Mouse (Mus musculus) intestine, embryonic 15.5 days (tissue): ENCODE measurements around the gene Olfr482. TPM values are rescaled to one million over a fixed set of nuclear protein-coding genes. Genes with fewer than 3 reads are reported as not detected.

Source experiments
- ATAC-seq: fragments of 200-750 bp; cut with Nextera tagmentation; 2 replicates; pipeline ENCODE4 v1.8.0; 2017; ENCODE audit warnings: moderate TSS enrichment, moderate library complexity
- H3K27ac ChIP-seq: fragments of 300-500 bp; sonication (generic); 2 replicates; pipeline ENCODE4 v1.5.1; 2015; ENCODE audit warnings: mild to moderate bottlenecking, inconsistent platforms
- H3K27me3 ChIP-seq: fragments of 300-500 bp; sonication (generic); replicated peaks from 2 replicates; pipeline ENCODE4 v1.6.1; 2015; ENCODE audit warnings: inconsistent platforms
- H3K36me3 ChIP-seq: fragments of 300-500 bp; sonication (generic); 2 replicates; pipeline ENCODE4 v1.6.1; 2015; ENCODE audit warnings: inconsistent platforms
- H3K4me1 ChIP-seq: fragments of 300-500 bp; sonication (generic); replicated peaks from 2 replicates; pipeline ENCODE4 v1.6.1; 2015; ENCODE audit warnings: inconsistent platforms
- H3K4me2 ChIP-seq: fragments of 300-500 bp; sonication (generic); replicated peaks from 2 replicates; pipeline ENCODE4 v1.6.1; 2015; ENCODE audit warnings: mild to moderate bottlenecking, inconsistent platforms
- H3K4me3 ChIP-seq: fragments of 300-500 bp; sonication (generic); replicated peaks from 2 replicates; pipeline ENCODE4 v1.5.1; 2015; ENCODE audit warnings: inconsistent platforms
- H3K9ac ChIP-seq: fragments of 300-500 bp; sonication (generic); 2 replicates; pipeline ENCODE4 v1.6.1; 2015; ENCODE audit warnings: inconsistent platforms
- H3K9me3 ChIP-seq: fragments of 300-500 bp; sonication (generic); 2 replicates; pipeline ENCODE4 v1.6.1; 2016; ENCODE audit warnings: inconsistent platforms
- WGBS: fragments of 180-500 bp; shearing (Covaris S2); methylation state at CpG from one replicate; pipeline ENCODE4 v1.1.7; 2015; 5-methylcytosine and 5-hydroxymethylcytosine counted together
- polyA plus RNA-seq: library from polyadenylated mRNA; unstranded; fragments of >200 nt; fragmentation: Nextera tagmentation; extraction: Ambion mirVana; gene quantifications from 2 replicates; pipeline ENCODE4 v1.2.1, GENCODE M21; 2015

Gene Olfr482
- 0.09 TPM in 1 of 2 replicates, not detected in the other for polyA plus RNA-seq

GRCm38 (mm10) chr7:108097486-108097885 is at the start of gene Olfr482:
TSS of gene Olfr482 (minus strand) at chr7:108097586.
- Histone ChIP-seq H3K9ac (no peak within 1 kb of the TSS), H3K36me3 (no peaks in the 10 kb centered on the region), H3K4me3 (no peak within 1 kb of the TSS), H3K27ac (no peak within 1 kb of the TSS), H3K4me2 (no peak within 1 kb of the TSS), H3K27me3 (no peaks in the 10 kb centered on the region), H3K4me1 (no peaks in the 10 kb centered on the region), H3K9me3 (no peaks in the 10 kb centered on the region)
- 53% methylated on average over 1 of the region's 1 CpGs for WGBS
- no peak for ATAC-seq

GRCm38 (mm10) chr7:108127349-108127748 is 30.0 kb upstream of the Olfr482 start, which contains the start of gene Olfr484:
TSS of gene Olfr484 (minus strand) at chr7:108127449.
- H3K4me2 ChIP-seq = no peak within 1 kb of the TSS
- H3K4me3 ChIP-seq = no peak within 1 kb of the TSS
- no peak within 1 kb of the TSS for H3K9ac ChIP-seq
- H3K36me3 ChIP-seq = no peaks in the 10 kb centered on the region
- no peak within 1 kb of the TSS for H3K27ac ChIP-seq
- no peak for ATAC-seq
- no peaks in the 10 kb centered on the region for H3K27me3 ChIP-seq
- H3K4me1 ChIP-seq = no peaks in the 10 kb centered on the region
- no peaks in the 10 kb centered on the region for H3K9me3 ChIP-seq

- Histone ChIP-seq H3K27ac (no peak overlapping the region), H3K9me3 (no peaks in the 10 kb centered on the region), H3K9ac (no peak overlapping the region), H3K4me3 (no peak overlapping the region), H3K4me1 (no peaks in the 10 kb centered on the region), H3K27me3 (no peaks in the 10 kb centered on the region), H3K36me3 (no peaks in the 10 kb centered on the region), H3K4me2 (no peak overlapping the region)
- 72% methylated on average over 1 of the region's 1 CpGs for WGBS
- no peak for ATAC-seq
These were observed 24.0 kb upstream of the Olfr482 start for GRCm38 (mm10) chr7:108121416-108121815.

GRCm38 (mm10) chr7:108120681-108121080 is 23.3 kb upstream of the Olfr482 start:
- WGBS = 19% methylated on average over 1 of the region's 1 CpGs
- Histone ChIP-seq H3K4me1 (no peaks in the 10 kb centered on the region), H3K36me3 (no peaks in the 10 kb centered on the region), H3K9ac (no peak overlapping the region), H3K4me2 (no peak overlapping the region), H3K27ac (no peak overlapping the region), H3K27me3 (no peaks in the 10 kb centered on the region), H3K9me3 (no peaks in the 10 kb centered on the region), H3K4me3 (no peak overlapping the region)
- ATAC-seq = no peak

- ATAC-seq = no peak
- no peak within 1 kb of the TSS for H3K4me2 ChIP-seq
- H3K27ac ChIP-seq = no peak within 1 kb of the TSS
- WGBS = 92% methylated on average over 1 of the region's 1 CpGs
- no peak within 1 kb of the TSS for H3K9ac ChIP-seq
- no peak within 1 kb of the TSS for H3K4me3 ChIP-seq
- H3K27me3 ChIP-seq = no peaks in the 10 kb centered on the region
- H3K4me1 ChIP-seq = no peaks in the 10 kb centered on the region
- no peaks in the 10 kb centered on the region for H3K9me3 ChIP-seq
- H3K36me3 ChIP-seq = no peaks in the 10 kb centered on the region
These were observed 3.2 kb upstream of the Olfr482 start, which contains the start of gene Olfr483 for GRCm38 (mm10) chr7:108100549-108100948. TSS of gene Olfr483 (plus strand) at chr7:108100849.

GRCm38 (mm10) chr7:108079555-108079954 is 17.8 kb downstream of the Olfr482 start, which contains the start of gene Olfr481:
TSS of gene Olfr481 (plus strand) at chr7:108079855.
- H3K4me2 ChIP-seq = no peak within 1 kb of the TSS

GRCm38 (mm10) chr7:108067246-108067645 is 30.1 kb downstream of the Olfr482 start, which contains the start of gene Olfr480:
TSS of gene Olfr480 (minus strand) at chr7:108067346.
- no peaks in the 10 kb centered on the region for H3K36me3 ChIP-seq
- no peaks in the 10 kb centered on the region for H3K4me1 ChIP-seq
- no peak within 1 kb of the TSS for H3K27ac ChIP-seq
- no peak within 1 kb of the TSS for H3K4me2 ChIP-seq
- no peaks in the 10 kb centered on the region for H3K27me3 ChIP-seq
- no peak within 1 kb of the TSS for H3K9ac ChIP-seq
- H3K4me3 ChIP-seq = no peak within 1 kb of the TSS
- no peak for ATAC-seq
- no peaks in the 10 kb centered on the region for H3K9me3 ChIP-seq
- 69% methylated on average over 1 of the region's 1 CpGs for WGBS

More at GRCm38 (mm10) chr7:108079555-108079954, 17.8 kb downstream of the Olfr482 start, which contains the start of gene Olfr481:
- no peak for ATAC-seq
- no peaks in the 10 kb centered on the region for H3K36me3 ChIP-seq
- H3K27me3 ChIP-seq = no peaks in the 10 kb centered on the region
- H3K9ac ChIP-seq = no peak within 1 kb of the TSS
- H3K9me3 ChIP-seq = no peaks in the 10 kb centered on the region
- no peak within 1 kb of the TSS for H3K4me3 ChIP-seq
- no peak within 1 kb of the TSS for H3K27ac ChIP-seq
- H3K4me1 ChIP-seq = no peaks in the 10 kb centered on the region

- Histone ChIP-seq H3K9me3 (no peaks in the 10 kb centered on the region), H3K4me3 (no peak within 1 kb of the TSS), H3K36me3 (no peaks in the 10 kb centered on the region), H3K4me2 (no peak within 1 kb of the TSS), H3K4me1 (no peaks in the 10 kb centered on the region), H3K27ac (no peak within 1 kb of the TSS), H3K27me3 (no peaks in the 10 kb centered on the region), H3K9ac (no peak within 1 kb of the TSS)
- WGBS = 82% methylated on average over 2 of the region's 2 CpGs
- no peak for ATAC-seq
These were observed 47.0 kb downstream of the Olfr482 start, which contains the start of gene Olfr479 for GRCm38 (mm10) chr7:108050393-108050792. TSS of gene Olfr479 (plus strand) at chr7:108050693.

Other genes with a start within 250 kb of the Olfr482 start
- gene Olfr472, start 199.7 kb downstream of the Olfr482 start, polyA plus RNA-seq = not detected in 2 replicates
- not detected in 2 replicates for gene Olfr473, start 167.1 kb downstream of the Olfr482 start, polyA plus RNA-seq
- not detected in 2 replicates for gene Olfr474, start 142.9 kb downstream of the Olfr482 start, polyA plus RNA-seq
- gene Olfr476, start 132.8 kb downstream of the Olfr482 start, polyA plus RNA-seq = not detected in 2 replicates
- gene Olfr477, start 110.9 kb downstream of the Olfr482 start, polyA plus RNA-seq = not detected in 2 replicates
- not detected in 2 replicates for gene Olfr478, start 63.6 kb downstream of the Olfr482 start, polyA plus RNA-seq
- gene Olfr479, start 46.9 kb downstream of the Olfr482 start, polyA plus RNA-seq = not detected in 2 replicates
- gene Olfr480, start 30.2 kb downstream of the Olfr482 start, polyA plus RNA-seq = not detected in 2 replicates
- not detected in 2 replicates for gene Olfr481, start 17.7 kb downstream of the Olfr482 start, polyA plus RNA-seq
- not detected in 2 replicates for gene Olfr483, start 3.3 kb upstream of the Olfr482 start, polyA plus RNA-seq
- gene Olfr484, start 29.9 kb upstream of the Olfr482 start, polyA plus RNA-seq = not detected in 2 replicates
- not detected in 2 replicates for gene Olfr485, start 62.3 kb upstream of the Olfr482 start, polyA plus RNA-seq
- gene Olfr486, start 75.2 kb upstream of the Olfr482 start, polyA plus RNA-seq = not detected in 2 replicates
- gene Olfr487, start 117.0 kb upstream of the Olfr482 start, polyA plus RNA-seq = not detected in 2 replicates
- not detected in 2 replicates for gene Olfr488, start 160.8 kb upstream of the Olfr482 start, polyA plus RNA-seq
- gene Olfr490, start 191.3 kb upstream of the Olfr482 start, polyA plus RNA-seq = not detected in 2 replicates
- not detected in 2 replicates for gene Olfr491, start 215.9 kb upstream of the Olfr482 start, polyA plus RNA-seq
- not detected in 2 replicates for gene Olfr492, start 226.1 kb upstream of the Olfr482 start, polyA plus RNA-seq
- gene Olfr493, start 249.4 kb upstream of the Olfr482 start, polyA plus RNA-seq = not detected in 2 replicates